Mouse (Mus musculus) embryo, embryonic 9.5 days (tissue): ENCODE measurements around the gene Zfp839.

Source experiments
- DNase-seq: peaks from one replicate; pipeline ENCODE4 v3.0.0-alpha.2; 2017; ENCODE audit errors: extremely low spot score

Gene Zfp839

DNA sequence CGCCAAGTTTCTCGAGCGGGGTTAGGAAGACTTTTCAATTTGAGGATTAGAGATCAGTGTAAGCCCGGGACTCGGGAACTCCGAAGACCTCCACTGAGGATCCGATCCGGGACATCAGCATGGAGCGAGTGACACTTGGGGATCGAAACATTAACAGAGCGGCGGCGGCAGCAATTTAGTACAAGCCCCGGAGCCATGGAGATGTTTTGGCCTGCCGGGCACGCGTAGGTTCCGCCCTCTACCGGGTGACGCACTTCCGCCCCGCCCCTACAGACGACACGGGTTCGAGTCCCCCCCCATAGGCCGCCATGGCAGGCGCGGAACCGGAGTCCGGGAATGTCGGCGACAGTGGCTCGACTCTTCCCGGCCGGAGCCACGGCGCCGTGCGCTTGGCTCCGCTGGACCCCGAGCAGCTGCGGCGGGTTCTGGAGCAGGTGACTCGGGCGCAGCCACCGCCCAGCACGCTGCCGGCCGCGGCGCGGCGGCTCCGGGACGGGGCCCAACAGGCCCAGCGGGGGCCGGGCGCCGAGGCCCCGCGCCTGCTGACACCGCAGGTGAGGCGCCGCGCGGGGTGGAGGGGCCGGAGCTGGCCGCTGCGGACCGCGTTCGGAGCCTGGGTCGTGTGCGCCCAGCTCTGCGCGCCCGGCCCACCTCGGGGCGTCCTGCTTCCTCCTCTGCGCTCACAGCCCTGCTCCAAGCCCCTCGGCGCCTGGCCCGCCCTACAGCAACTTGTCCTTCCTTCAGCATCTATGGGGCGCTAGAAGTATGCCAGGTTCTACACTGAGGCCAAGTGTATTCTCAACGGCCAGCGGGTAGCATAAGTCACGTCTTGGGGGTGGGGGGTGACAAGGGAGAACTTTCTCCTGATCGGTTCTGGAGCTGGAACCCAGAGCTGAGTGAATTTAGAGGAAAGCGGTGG lies at the start of gene Zfp839:
TSS of gene Zfp839 (plus strand) at position 244 of the 919 bp plus-strand sequence.
- DNase-seq: peak; percentile 91

DNA sequence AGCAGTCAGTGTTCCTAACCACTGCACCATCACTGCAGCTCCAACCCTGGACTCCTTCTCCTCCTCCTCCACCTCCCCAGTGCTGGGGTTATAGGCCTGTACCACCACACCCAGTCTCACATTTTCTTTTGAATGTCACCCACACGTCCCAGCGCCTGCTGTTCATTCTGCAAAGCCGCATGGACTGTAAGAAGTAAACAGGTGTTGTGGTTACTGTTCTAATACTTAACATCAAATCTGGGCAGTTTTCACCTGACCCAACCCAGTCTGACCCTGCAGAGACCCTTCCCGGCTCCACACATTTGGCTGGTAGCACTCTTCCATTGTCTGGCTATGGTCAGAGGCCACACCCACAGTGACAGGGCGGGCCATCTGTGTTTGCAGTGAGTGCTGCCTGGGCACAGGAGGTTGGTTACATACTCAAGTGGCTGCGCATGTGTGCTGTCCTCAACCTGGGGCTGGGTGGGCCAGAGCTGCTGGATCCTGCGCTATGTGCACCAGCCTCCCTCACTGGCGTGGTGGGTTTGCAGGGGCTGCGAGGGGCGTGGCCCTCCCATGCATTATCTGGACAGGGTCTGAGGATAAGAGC lies 48.1 kb upstream of the Zfp839 start:
- DNase-seq: no peak

DNA sequence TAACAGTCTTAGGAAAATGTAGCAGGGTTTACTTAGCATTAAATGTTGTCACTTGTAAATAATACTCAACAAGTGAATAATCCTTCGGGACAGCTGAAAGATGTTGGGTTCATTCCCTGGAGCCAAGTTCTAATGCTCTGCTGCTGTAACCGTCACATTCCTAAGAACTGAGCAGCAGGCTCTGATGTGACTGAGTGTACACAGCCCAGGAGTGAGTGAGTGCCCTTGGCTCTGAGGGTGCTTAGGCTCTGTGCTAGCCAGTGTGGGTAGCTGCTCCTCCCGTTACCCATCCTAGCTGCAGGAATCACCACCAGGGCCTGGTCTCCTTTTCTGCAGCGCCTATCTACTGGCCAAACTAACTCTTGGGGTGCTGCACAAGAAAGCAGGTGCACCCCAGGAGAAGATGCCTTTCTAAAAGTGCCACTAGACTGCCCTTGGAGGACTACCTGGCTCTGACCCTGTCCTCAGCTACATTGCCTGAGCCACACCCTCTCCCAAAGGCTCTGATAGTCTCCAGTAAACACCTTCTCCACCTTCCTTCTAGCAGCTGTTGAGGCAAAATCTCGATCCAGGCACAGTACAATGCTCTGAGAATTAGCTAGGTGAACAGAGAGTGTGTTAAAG lies 47.3 kb upstream of the Zfp839 start:
- DNase-seq: no peak

DNA sequence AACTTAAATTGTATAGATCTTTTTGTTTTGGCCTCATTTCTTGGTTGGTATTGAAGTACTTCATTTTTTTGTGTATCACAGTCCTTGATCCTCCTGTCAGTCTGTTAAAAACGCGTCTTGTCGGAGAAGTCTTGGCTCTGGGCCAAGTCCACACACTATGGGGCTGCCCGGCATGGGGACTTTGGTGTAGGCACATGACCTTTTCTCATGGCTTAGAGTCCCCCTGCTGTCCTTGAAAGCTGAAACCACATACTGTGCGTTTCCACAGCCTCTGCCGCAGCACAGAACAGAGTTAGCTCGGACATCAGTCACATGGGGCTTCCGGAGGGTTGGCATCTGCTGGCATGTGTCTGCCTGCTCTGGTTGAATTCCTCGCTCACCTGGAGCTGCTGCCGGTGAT lies 45.8 kb upstream of the Zfp839 start:
- DNase-seq: no peak

DNA sequence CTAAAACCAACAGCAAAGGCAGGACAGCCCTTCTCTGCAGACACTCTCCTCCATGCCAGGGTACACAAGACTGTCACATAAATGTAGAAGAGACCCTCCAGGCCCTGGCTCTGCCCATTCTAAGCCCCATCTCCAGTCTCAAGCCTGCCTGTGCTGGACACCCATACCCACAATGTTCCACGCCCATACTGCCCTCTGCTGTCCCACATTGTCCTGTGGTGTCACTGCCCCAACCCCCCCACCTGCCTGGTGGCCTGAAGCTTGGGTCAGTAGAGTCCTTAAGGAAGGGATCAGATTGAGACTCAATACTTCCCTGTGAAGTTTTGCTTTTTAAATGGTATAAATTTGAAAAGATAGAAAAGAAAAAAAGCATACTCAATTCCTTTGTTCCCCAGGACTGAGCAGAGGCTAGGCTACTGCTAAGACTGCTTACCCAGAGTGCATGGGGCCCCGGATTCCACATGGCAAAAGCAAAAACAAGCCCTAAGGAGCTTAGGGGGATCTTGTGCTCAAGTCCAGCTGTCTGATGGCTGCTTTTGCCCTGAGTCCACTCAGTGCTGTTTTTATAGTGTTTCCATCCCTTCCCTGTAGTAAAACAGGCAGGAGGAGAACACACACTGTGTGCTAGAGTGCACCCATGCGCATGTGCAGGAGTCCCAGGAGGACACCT lies 43.6 kb upstream of the Zfp839 start:
- no peak for DNase-seq

DNA sequence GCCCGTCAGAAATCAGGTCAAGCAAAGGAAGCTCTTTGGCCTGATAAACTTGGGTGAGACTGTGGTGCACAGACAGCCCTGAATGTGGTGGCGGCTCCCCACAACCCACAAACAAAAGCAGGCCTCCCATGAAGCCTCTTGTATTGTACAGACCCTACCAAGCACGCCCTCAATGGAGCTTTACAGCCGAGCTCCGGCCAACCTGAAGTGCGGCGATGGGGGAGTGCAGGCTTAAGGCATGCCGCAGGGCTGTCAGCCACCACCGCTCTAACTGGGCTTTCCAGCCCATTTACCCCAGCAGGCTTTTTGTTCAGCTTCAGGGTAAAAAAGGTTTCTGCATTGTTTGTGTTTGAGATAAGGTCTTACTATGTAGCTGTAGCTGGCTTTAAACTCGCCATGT lies 41.6 kb upstream of the Zfp839 start:
- no peak for DNase-seq

DNA sequence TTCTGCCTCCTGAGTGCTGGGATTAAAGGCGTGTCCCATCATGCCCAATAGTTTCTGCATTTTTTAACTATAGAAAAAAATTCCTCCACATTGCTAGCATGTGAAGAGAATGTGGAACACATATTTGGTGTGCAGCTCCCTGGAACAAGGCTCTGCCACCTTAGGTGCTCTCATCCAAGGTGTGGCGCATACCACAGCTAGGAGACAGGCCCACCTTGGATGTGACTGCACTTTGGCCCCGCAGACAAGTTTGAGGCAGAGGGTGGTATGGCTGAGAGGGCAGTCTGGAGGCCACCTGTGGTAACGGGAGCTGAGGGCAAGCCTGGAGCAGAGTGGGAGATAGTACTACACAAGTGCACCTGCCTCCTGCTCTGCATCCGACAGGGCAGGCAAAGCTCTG lies 41.2 kb upstream of the Zfp839 start:
- DNase-seq: no peak

DNA sequence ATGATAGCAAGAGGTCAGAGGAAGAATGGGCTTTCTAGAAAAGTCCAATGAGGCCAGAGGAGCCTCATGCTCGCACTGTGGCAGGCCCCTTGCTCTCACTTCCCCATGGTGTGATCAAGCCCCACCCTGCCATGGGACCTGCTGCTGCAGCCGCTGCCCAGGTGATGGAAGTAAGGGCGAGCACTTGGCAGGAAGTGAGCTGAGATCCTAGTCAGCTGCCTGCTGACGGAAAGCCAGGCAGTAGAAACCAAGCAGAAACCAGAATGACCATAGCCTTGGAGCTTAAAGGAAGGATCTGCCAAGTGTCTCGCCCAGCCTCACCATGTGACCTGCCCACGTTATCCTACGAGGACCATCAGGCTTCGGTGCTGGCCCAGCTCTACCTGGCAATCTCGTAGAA lies 36.9 kb upstream of the Zfp839 start:
- DNase-seq: no peak

DNA sequence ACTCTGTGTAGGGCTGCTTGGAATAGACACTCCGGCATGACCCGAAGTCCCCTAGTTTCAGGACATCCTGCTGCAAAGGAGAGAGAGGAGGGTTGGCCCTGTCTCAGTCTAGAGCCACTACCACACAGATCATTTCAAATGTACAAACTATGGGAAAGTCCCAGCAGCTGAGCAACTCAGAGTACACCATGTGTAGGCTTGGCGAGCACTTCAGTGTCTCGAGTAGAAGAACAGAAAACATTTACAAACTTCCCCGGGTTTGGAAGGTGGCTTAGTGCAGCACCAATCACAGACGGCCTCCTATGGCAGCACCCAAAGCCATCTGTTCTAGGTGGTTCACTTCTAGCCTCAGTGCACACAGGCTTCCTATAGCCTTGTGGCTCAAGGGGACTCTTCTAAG lies 36.4 kb upstream of the Zfp839 start:
- no peak for DNase-seq

DNA sequence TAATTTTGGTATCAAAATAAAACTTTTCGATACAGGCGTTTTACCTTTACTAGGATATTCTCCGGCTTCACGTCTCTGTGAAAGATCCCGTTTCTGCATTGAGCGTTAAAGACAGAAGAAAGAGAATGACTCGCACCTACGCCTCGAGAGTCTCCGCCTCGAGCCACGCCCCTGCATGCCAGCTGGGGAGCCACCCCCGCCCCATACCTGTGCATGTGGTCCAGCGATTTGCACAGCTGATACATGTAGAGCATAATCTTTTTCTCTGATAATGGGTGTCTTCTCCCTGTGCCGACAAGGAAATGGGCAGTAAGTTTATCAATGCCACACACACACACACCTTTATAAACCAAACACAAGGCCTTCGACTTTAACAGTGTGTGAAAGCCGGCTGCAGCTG lies 35.1 kb upstream of the Zfp839 start:
- no peak for DNase-seq

DNA sequence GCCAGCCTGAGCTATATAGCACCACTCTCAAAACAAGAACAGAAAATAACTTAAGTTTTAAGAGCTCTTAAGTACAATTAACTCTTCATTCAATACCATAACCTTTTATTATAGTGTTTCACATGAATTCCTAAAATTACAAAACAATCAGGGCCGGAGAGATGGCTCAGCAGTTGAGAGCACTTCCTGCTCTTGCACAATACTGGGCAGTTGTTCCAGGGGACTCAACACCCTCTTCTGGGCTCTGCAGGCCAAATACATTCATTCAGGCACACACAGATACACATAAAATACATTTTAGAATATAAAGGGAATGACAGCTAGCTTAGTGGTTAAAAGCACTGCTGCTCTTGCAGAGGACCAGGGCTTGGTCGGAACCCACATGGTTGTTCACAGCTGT lies 33.2 kb upstream of the Zfp839 start:
- DNase-seq: no peak

DNA sequence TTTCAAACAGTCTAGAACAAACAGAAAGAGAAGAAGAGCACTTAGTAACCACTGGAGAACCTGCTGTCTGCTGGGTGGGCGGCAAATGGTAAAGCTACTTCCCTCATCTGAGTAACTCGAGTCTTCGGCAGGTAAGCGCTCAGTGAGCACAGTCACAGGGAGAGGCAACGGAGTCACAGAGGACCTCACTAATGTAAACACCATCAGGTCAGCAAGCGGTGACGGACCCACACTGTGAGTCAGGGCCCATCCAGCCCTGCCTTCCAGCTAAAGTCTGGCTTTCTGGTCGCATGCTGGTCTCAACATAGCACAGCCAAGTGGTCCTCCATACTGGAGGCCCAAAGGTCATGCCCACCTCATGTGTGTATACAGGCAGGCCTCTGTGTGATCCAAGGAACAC lies 30.7 kb upstream of the Zfp839 start:
- DNase-seq: no peak

DNA sequence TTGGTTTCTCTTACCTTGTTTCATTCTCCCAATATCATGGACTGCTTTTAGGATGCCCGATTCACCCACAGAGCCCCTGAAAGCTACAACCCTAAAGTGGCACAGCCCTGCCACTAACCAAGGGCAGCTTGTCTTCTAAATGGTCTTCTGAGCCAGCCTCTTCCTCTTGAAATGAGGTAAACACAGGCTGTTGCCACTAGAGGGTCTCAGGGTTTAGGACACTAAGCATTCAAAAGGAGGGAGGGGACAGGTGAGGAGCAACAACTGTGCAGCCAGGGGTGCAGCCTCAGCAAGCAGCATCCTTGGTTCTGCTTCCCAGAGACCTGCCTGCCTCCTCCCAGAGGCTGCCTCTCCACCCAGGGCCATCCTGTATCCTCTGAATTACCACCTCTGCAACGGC lies 28.3 kb upstream of the Zfp839 start:
- DNase-seq: no peak

DNA sequence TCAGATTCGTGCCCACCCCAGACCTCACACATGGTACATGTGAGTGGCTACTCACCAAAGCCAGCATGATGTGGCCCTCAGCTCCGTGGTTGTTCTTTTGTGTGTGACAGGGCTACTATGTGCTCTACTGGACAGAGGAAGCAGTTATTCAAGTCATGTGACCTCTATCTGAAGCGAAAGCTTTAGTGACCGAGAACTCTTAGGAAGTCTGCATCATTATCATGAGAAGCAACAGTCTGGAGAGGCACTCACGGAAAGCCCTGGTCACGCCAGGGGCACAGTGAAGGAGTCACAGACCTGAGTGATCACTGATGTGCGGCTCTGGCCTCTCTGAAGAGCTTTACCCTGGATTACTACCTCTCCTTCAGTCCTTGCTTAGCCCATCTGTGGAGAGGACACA lies 27.7 kb upstream of the Zfp839 start:
- no peak for DNase-seq

DNA sequence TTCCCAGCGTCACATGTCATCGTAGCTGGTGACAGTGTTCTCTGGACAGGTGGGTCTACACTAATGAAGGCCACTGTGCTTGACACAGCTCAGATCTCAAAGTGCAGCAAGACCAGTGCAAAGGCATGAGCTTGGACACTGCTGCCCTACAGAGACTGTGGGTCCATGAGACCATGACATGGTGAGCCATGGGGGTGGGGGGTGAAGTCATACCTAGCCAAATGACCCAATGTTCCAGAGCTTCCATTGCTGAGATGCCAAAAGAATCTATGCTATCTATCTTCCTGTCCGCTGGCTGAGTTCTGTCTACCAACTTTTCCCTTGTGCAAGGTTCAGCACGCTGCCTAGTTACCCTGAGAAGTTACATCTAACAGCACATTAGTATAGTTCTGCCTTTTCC lies 21.1 kb upstream of the Zfp839 start:
- DNase-seq: no peak

DNA sequence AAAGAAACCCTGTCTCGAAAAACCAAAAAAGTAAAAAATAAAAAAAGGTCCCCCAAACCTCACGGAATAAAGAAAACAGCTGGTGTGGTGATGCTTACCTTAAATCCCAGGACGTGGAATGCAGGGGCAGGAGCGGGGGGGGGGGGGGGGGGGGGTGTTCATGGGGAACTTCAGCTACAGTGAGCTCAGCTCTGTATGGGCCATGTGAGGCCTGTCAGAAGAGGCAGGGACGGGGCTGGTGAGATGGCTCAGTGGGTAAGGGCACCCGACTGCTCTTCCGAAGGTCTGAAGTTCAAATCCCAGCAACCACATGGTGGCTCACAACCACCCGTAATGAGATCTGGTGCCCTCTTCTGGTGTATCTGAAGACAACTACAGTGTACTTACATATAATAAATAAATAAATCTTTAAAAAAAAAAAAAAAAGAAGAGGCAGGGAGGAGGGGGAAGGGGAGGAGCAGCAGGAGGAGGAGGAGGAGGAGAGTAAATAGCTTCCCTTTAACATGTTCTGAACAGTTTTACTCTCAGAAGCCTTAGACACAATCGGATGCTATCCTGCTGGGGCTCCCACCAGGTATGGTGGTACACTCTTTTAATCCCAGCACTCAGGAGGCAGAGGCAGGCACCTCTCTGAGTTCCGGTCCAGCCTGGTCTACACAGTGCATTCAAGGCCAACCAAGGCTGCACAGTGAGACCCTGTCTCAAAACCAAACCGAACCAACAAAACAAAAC lies 19.6 kb upstream of the Zfp839 start:
- DNase-seq: no peak

DNA sequence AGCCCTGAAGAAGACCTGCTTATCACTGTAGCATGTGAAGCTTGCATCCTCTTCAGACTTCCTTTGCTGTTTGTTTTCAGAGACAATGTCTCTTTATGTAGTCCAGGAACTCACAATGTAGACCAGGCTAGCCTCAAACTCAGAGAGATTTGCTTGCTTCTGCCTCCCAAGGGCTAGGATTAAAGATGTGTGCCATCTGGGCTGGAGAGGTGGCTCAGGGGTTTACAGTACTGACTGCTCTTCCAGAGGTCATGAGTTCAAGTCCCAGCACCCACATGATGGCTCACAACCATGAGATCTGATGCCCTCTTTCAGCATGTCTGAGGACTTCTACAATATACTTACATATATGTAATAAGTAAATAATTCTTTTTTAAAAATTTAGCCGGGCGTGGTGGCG lies 14.9 kb upstream of the Zfp839 start:
- no peak for DNase-seq

DNA sequence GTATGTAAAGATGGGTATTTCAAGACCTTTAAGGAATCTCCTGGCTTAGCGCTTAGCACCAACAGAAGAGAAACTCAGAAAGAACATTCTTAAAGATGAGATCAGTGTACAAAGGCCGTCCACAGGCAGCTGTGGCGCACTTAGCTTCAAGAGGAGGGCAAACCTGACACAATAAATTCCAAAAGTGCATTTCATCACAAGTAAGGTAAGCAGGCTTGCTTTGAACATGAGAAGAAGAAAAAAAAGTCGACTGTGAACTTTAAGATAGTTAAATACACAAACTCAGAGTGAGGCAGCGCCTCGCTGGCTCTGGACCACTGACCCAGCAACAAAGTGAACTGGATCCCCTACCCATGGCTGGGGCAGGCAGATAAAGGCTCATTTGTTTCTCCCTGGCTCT lies 13.3 kb upstream of the Zfp839 start:
- DNase-seq: no peak

DNA sequence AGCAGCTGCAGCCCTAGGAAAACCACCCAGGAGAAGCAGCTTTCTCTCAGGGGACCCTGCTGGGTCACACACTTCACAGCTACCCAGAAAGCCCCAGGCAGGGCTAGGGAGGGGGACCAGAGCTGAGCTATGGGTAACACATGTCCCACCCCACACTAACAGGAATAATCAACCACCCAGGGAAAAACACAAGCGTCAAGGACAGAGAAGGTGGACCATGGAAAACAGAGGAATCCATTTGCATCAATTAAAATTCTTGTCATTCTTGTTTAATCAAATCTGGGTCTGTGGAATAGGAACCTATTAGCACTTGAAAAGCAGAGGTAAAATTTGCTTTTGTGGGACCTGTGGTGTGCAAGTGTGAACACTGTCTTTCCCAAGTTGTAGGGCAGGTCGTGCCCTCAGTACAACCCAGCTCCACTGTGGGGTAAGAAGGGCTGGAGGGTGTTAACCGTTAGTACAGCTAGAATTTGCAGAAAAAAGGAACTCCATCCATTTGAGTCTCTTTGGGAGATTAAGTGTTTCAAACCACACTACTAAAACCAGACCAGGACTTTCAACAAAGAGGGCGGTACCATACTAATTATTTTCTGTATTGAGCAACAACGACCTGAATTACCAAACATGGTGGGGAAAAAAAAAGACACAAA lies 12.7 kb upstream of the Zfp839 start:
- no peak for DNase-seq

DNA sequence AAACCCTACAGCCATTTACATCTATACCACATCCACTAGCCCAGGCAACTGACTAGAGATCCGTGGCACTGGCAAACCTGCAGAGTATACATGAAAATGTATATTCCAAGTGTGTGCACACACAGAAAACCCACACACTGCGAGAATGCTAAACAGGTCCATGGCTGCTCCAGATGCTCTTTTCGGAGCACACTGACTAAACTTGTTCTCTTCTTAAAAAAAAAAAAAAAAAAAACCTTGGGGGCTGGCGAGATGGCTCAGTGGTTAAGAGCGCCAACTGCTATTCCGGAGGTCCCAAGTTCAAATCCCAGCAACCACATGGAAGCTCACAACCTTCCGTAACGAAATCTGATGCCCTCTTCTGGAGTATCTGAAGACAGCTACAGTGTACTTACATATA lies 12.2 kb upstream of the Zfp839 start:
- DNase-seq: no peak
